Mouse (Mus musculus): ENCODE results near the gene Npepps.

- TF ChIP-seq CTCF (IDR thresholded peaks at IDR 0.05; ENCODE audit: control insufficient read depth, insufficient read depth, insufficient read length) (no peak), MYOG (IDR thresholded peaks at IDR 0.05; ENCODE audit: control insufficient read depth, extremely low read depth, insufficient read length) (no peak), USF1 (IDR thresholded peaks at IDR 0.05; ENCODE audit: low read depth) (peak; percentile 81), MAX (IDR thresholded peaks at IDR 0.05) (peak; percentile 64), MYOD1 (IDR thresholded peaks at IDR 0.05; ENCODE audit: control insufficient read depth, insufficient read length, low read depth) (no peak), CEBPB (IDR thresholded peaks at IDR 0.05; ENCODE audit: low read depth) (peak; percentile 6)
Observed at GRCm38 (mm10) chr11:97191915-97192620, 88.4 kb downstream of the Npepps start.
